Mouse (Mus musculus) stomach, postnatal 0 days (tissue): ENCODE results near the gene Prpf40b. TPM values are rescaled to one million over a fixed set of nuclear protein-coding genes. Genes with fewer than 3 reads are reported as not detected.

ENCODE experiments used
- ATAC-seq: fragments of 200-750 bp; cut with Nextera tagmentation; 2 replicates; pipeline ENCODE4 v1.8.0; 2017; ENCODE audit not compliant: low FRiP score, low TSS enrichment
- DNase-seq: peaks from one replicate; pipeline ENCODE4 v3.0.0-alpha.2; 2016; ENCODE audit warnings: low spot score
- H3K27ac ChIP-seq: fragments of 300-500 bp; sonication (generic); replicated peaks from 2 replicates; pipeline ENCODE4 v1.5.1; 2014; ENCODE audit warnings: mild to moderate bottlenecking, control low read depth
- H3K27me3 ChIP-seq: fragments of 300-500 bp; sonication (generic); 2 replicates; pipeline ENCODE4 v1.6.1; 2014; ENCODE audit warnings: low read length; ENCODE audit not compliant: control insufficient read depth, insufficient read depth
- H3K36me3 ChIP-seq: fragments of 300-500 bp; sonication (generic); 2 replicates; pipeline ENCODE4 v1.6.1; 2014; ENCODE audit warnings: low read length, mixed read lengths; ENCODE audit not compliant: control insufficient read depth, insufficient read depth
- H3K4me1 ChIP-seq: fragments of 300-500 bp; sonication (generic); replicated peaks from 2 replicates; pipeline ENCODE4 v1.6.1; 2014; ENCODE audit warnings: antibody characterized with exemption; ENCODE audit not compliant: control insufficient read depth, insufficient read depth
- H3K4me2 ChIP-seq: fragments of 300-500 bp; sonication (generic); replicated peaks from 2 replicates; pipeline ENCODE4 v1.6.1; 2014; ENCODE audit warnings: low read depth, mild to moderate bottlenecking, control low read depth, moderate library complexity
- H3K4me3 ChIP-seq: fragments of 300-500 bp; sonication (generic); 2 replicates; pipeline ENCODE4 v1.5.1; 2014; ENCODE audit warnings: low read depth, low read length, control low read depth
- H3K9ac ChIP-seq: fragments of 300-500 bp; sonication (generic); 2 replicates; pipeline ENCODE4 v1.6.1; 2014; ENCODE audit warnings: mild to moderate bottlenecking, low read length, control low read depth, mixed read lengths
- H3K9me3 ChIP-seq: fragments of 300-500 bp; sonication (generic); 2 replicates; pipeline ENCODE4 v1.6.1; 2016; ENCODE audit warnings: low read length; ENCODE audit not compliant: control insufficient read depth
- CTCF ChIP-seq: IDR thresholded peaks from 2 replicates; pipeline ENCODE4 v1.5.1; 2016; ENCODE audit warnings: antibody characterized with exemption, low read depth, mild to moderate bottlenecking, moderate library complexity
- EP300 ChIP-seq: optimal IDR thresholded peaks from 2 replicates; pipeline ENCODE3; 2016; ENCODE audit warnings: antibody characterized with exemption
- WGBS: fragments of 180-500 bp; shearing (Covaris S2); extraction: QIAGEN DNeasy Blood & Tissue Kit; methylation state at CpG from one replicate; pipeline ENCODE4 v1.1.7; 2014; 5-methylcytosine and 5-hydroxymethylcytosine counted together
- polyA plus RNA-seq: library from polyadenylated mRNA; unstranded; fragments of >200 nt; fragmentation: Nextera tagmentation; extraction: Ambion mirVana; gene quantifications from 2 replicates; pipeline ENCODE4 v1.2.1, GENCODE M21; 2015

The Prpf40b gene
- polyA plus RNA-seq, 1 experiment from 2014 or later: 18.3 TPM

DNA sequence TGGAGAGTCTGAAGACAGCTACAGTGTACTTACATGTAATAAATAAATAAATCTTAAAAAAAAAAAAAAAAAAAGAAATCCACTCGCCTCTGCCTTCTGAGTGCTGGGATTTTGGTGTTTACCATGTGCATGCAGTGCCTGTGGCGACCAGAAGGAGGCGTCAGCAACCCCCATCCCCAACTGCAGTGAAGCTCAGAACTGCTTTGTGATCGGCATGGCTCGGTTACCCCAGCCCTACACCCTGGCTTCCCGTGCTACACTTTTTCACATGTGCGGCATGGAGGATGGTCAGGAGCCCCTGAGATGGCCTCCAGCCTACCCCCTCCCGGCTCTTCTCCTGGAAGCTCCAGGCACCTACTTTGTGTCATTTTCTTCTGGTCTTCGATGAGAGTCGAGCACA lies 11.4 kb upstream of the Prpf40b start:
- no peak for DNase-seq
- TF ChIP-seq EP300: no peak
- TF ChIP-seq CTCF: peak; percentile 54
- H3K4me1 ChIP-seq: no peaks in the 10 kb centered on the region
- WGBS: 66% methylated on average over 10 of the region's 10 CpGs
- H3K4me3 ChIP-seq: no peak overlapping the region
- H3K36me3 ChIP-seq: no peaks in the 10 kb centered on the region
- ATAC-seq: no peak
- no peak overlapping the region for H3K4me2 ChIP-seq
- no peak overlapping the region for H3K27ac ChIP-seq
- no peaks in the 10 kb centered on the region for H3K9me3 ChIP-seq
- H3K9ac ChIP-seq: no peak overlapping the region
- H3K27me3 ChIP-seq: no peaks in the 10 kb centered on the region

GRCm38 (mm10) chr15:99284527-99285188 lies 10.2 kb upstream of the Prpf40b start:
- DNase-seq: peak; percentile 88

GRCm38 (mm10) chr15:99285189-99285535 lies 9.7 kb upstream of the Prpf40b start:
- WGBS: 51% methylated on average over 8 of the region's 8 CpGs
- no peak overlapping the region for H3K27ac ChIP-seq
- H3K27me3 ChIP-seq: no peaks in the 10 kb centered on the region
- no peaks in the 10 kb centered on the region for H3K36me3 ChIP-seq
- DNase-seq (no peak), ATAC-seq (no peak; the same call in 1 of the 2 replicates)
- TF ChIP-seq EP300: no peak
- TF ChIP-seq CTCF: no peak
- H3K9me3 ChIP-seq: no peaks in the 10 kb centered on the region
- H3K4me1 ChIP-seq: no peaks in the 10 kb centered on the region
- no peak overlapping the region for H3K4me2 ChIP-seq
- no peak overlapping the region for H3K9ac ChIP-seq
- no peak overlapping the region for H3K4me3 ChIP-seq

More at GRCm38 (mm10) chr15:99284527-99285188, 10.2 kb upstream of the Prpf40b start:
- Histone ChIP-seq H3K27me3 (no peaks in the 10 kb centered on the region), H3K4me1 (no peaks in the 10 kb centered on the region), H3K9me3 (no peaks in the 10 kb centered on the region), H3K27ac (no peak overlapping the region), H3K4me2 (no peak overlapping the region), H3K9ac (no peak overlapping the region), H3K36me3 (no peaks in the 10 kb centered on the region), H3K4me3 (no peak overlapping the region)
- peak; percentile 94 for ATAC-seq
- TF ChIP-seq CTCF (no peak), EP300 (no peak)
- WGBS: 30% methylated on average over 14 of the region's 14 CpGs

- no peak for ATAC-seq
- H3K9me3 ChIP-seq: no peaks in the 10 kb centered on the region
Measured at GRCm38 (mm10) chr15:99290586-99290985, 4.3 kb upstream of the Prpf40b start.

GRCm38 (mm10) chr15:99294287-99294686 lies 600 bp upstream of the Prpf40b start:
- Histone ChIP-seq H3K9me3 (no peaks in the 10 kb centered on the region), H3K4me1 (no peaks in the 10 kb centered on the region), H3K27ac (no peak overlapping the region), H3K4me3 (peak overlapping the region; percentile 62), H3K4me2 (peak overlapping the region; percentile 73), H3K36me3 (no peaks in the 10 kb centered on the region), H3K27me3 (no peaks in the 10 kb centered on the region), H3K9ac (peak overlapping the region; percentile 61)
- 14% methylated on average over 16 of the region's 16 CpGs for WGBS
- no peak for TF ChIP-seq EP300
- no peak for TF ChIP-seq CTCF
- ATAC-seq (no peak), DNase-seq (no peak)

More at GRCm38 (mm10) chr15:99290586-99290985, 4.3 kb upstream of the Prpf40b start:
- H3K27me3 ChIP-seq: no peaks in the 10 kb centered on the region
- no peak for TF ChIP-seq EP300
- no peak for TF ChIP-seq CTCF
- no peak for DNase-seq
- no peak overlapping the region for H3K4me3 ChIP-seq
- no peak overlapping the region for H3K9ac ChIP-seq
- H3K4me2 ChIP-seq: no peak overlapping the region
- no peak overlapping the region for H3K27ac ChIP-seq
- 83% methylated on average over 11 of the region's 11 CpGs for WGBS
- no peaks in the 10 kb centered on the region for H3K4me1 ChIP-seq
- H3K36me3 ChIP-seq: no peaks in the 10 kb centered on the region

GRCm38 (mm10) chr15:99295484-99295981 lies 646 bp downstream of the Prpf40b start, which contains the start of gene Fam186b:
Fam186b (minus strand) TSS chr15:99295888.
- no peak for DNase-seq
- WGBS: 3% methylated on average over 13 of the region's 17 CpGs
- H3K27me3 ChIP-seq: no peaks in the 10 kb centered on the region
- H3K4me3 ChIP-seq: peak within 1 kb of the TSS; percentile 62
- peak within 1 kb of the TSS; percentile 73 for H3K4me2 ChIP-seq
- peak within 1 kb of the TSS; percentile 85 for H3K27ac ChIP-seq
- no peaks in the 10 kb centered on the region for H3K4me1 ChIP-seq
- TF ChIP-seq EP300 (no peak), CTCF (no peak)
- peak within 1 kb of the TSS; percentile 61 for H3K9ac ChIP-seq
- no peaks in the 10 kb centered on the region for H3K36me3 ChIP-seq
- peak; percentile 10 for ATAC-seq
- no peaks in the 10 kb centered on the region for H3K9me3 ChIP-seq
